Mouse (Mus musculus) forebrain, embryonic 11.5 days (tissue): Measurements from ENCODE around the gene Aif1. TPM values are rescaled to one million over a fixed set of nuclear protein-coding genes. Genes with fewer than 3 reads are reported as not detected.

Experiments
- ATAC-seq: fragments of 200-750 bp; cut with Nextera tagmentation; replicated peaks from 2 replicates; pipeline ENCODE4 v1.8.0; 2017; ENCODE audit warnings: moderate TSS enrichment; ENCODE audit not compliant: low FRiP score
- DNase-seq: peaks from one replicate; pipeline ENCODE4 v3.0.0-alpha.2; 2017; ENCODE audit warnings: low spot score
- H3K27ac ChIP-seq: fragments of 300-500 bp; sonication (generic); 2 replicates; pipeline ENCODE4 v1.5.1; 2014; ENCODE audit warnings: low read depth, low read length
- H3K27me3 ChIP-seq: fragments of 300-500 bp; sonication (generic); 2 replicates; pipeline ENCODE4 v1.6.1; 2014; ENCODE audit warnings: mild to moderate bottlenecking, low read length, mixed read lengths; ENCODE audit not compliant: control insufficient read depth, insufficient read depth
- H3K36me3 ChIP-seq: fragments of 300-500 bp; sonication (generic); 2 replicates; pipeline ENCODE4 v1.6.1; 2014; ENCODE audit warnings: mild to moderate bottlenecking, low read length, moderate library complexity, mixed read lengths; ENCODE audit not compliant: control insufficient read depth, insufficient read depth
- H3K4me1 ChIP-seq: fragments of 300-500 bp; sonication (generic); replicated peaks from 2 replicates; pipeline ENCODE4 v1.6.1; 2014; ENCODE audit warnings: low read length, mixed read lengths; ENCODE audit not compliant: control insufficient read depth, insufficient read depth
- H3K4me2 ChIP-seq: fragments of 300-500 bp; sonication (generic); 2 replicates; pipeline ENCODE4 v1.6.1; 2014; ENCODE audit warnings: low read depth, mild to moderate bottlenecking, low read length, moderate library complexity, mixed read lengths; ENCODE audit not compliant: severe bottlenecking
- H3K4me3 ChIP-seq: fragments of 300-500 bp; sonication (generic); 2 replicates; pipeline ENCODE4 v1.5.1; 2014; ENCODE audit warnings: low read depth, low read length
- H3K9ac ChIP-seq: fragments of 300-500 bp; sonication (generic); 2 replicates; pipeline ENCODE4 v1.6.1; 2014; ENCODE audit warnings: low read length
- H3K9me3 ChIP-seq: fragments of 300-500 bp; sonication (generic); 2 replicates; pipeline ENCODE4 v1.6.1; 2016; ENCODE audit warnings: low read length, mixed read lengths; ENCODE audit not compliant: control insufficient read depth
- WGBS: fragments of 180-500 bp; shearing (Covaris S2); extraction: QIAGEN DNeasy Blood & Tissue Kit; methylation state at CpG from one replicate; pipeline ENCODE4 v1.1.7; 2014; 5-methylcytosine and 5-hydroxymethylcytosine counted together
- polyA plus RNA-seq: library from polyadenylated mRNA; unstranded; fragments of >200 nt; fragmentation: Nextera tagmentation; extraction: Ambion mirVana; gene quantifications from 2 replicates; pipeline ENCODE4 v1.2.1, GENCODE M21; 2014

Gene Aif1
- polyA plus RNA-seq, 1 experiment from 2014 or later, result 3.5 TPM

DNA sequence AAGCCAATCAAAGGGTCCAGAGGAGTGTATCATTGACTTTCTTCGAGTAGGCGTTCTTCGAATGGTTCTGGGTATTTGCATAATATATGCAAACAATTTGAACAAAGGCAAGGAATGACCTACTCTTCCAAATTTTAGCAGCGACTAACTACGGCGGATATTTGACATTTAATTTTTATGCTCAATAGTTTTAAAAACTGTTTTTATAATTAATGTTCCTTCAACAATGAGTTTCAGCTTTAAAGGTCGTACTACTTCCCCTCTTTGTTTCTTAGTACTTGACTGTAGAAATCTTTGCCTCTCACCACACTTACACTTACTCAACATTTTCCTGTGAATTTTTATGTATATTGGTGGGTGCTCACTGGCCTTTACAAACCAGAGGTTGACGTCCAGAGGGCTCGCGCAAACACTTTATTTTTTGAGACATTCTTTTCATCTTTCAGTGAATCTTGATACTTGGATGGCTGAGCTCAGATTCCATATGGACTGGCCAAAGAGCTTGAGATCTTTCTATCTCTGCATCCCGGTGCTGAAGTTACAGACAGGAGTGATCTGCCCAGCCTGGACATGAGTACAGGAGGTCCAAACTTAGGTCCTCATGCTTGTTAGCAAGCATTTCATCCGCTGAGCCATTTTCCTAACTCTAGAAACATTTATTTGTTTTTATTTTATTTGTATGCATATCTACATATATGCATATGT is 10.3 kb downstream of the Aif1 start:
- Histone ChIP-seq H3K4me1 (peaks cover 9% of the 10 kb centered on the region), H3K27ac (peak overlapping the region; percentile 95), H3K27me3 (no peaks in the 10 kb centered on the region), H3K4me2 (peak overlapping the region; percentile 67), H3K9ac (peak overlapping the region; percentile 69), H3K4me3 (peak overlapping the region; percentile 100), H3K36me3 (peaks cover 14% of the 10 kb centered on the region), H3K9me3 (no peaks in the 10 kb centered on the region)
- peak; percentile 85 for ATAC-seq
- 25% methylated on average over 12 of the region's 12 CpGs for WGBS
- DNase-seq, result no peak

DNA sequence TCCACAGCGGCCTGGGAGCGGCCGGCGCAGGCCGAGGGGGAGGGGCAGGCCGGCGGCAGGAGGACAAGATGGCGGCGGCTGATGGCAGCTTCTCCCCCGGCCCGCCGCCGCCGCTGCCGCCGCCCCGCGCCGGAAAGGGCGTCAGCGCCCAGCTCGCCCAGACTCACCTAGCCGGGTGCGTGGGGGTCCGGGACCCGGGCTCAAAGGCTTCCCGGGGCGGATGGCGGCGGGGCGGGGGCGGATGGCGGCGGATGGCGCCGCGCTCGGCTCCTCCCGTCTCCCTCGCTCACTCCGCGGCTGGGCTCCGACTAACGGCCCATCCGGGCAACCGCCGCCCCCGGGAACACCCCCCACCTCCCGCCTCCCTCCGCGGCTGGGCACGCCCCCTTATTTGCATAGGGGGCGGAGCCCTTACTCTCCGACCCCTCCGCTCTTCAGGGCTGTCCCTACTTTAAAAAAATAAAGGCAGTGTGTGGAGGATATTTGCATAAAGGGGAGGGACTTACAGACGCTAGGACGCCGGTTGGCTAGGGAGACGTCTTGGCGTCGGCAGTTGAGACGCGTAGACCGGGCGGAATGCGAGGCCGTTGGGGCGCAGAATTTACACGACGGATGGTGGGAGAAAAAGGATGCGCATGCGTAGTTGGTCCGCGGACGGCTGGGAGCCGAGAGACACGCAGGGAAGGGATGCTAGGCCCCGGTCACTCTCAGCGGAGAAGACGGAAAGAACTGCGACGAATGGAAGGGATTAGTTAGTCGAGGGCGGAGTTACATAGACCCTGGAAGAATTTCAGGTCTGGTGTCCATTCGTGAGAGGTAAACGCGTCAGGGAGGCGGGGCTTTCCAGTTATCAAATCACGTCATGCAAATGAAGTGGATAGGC is 11.1 kb downstream of the Aif1 start, which contains the start of gene Prrc2a:
Prrc2a (minus strand) TSS at position 330 of the 883 bp plus-strand sequence.
- Histone ChIP-seq H3K9ac (peak within 1 kb of the TSS; percentile 100), H3K27ac (peak within 1 kb of the TSS; percentile 95), H3K27me3 (no peaks in the 10 kb centered on the region), H3K4me1 (peaks cover 9% of the 10 kb centered on the region), H3K4me2 (peak within 1 kb of the TSS; percentile 93), H3K36me3 (peaks cover 21% of the 10 kb centered on the region), H3K4me3 (peak within 1 kb of the TSS; percentile 100), H3K9me3 (no peaks in the 10 kb centered on the region)
- 1% methylated on average over 74 of the region's 89 CpGs for WGBS
- peak; percentile 94 for ATAC-seq
- peak; percentile 98 for DNase-seq

DNA sequence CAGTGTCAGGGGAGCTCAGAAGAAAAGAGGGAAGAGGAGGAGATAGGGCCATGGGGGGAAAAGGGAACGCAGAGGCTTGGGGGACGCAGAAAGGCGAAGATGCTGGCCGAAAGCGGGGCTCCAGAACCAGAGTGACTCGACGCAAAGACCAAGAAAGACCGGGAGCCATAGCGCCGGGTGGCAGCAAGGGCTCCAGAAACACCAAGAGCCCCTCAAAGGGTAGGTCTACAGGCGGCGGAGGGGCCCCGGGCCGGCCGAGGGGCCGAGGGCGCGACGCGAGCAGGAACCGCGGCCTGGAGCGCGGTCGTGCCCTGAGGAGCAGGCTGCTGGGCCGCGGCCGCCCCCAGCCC is 11.7 kb downstream of the Aif1 start:
- Histone ChIP-seq H3K36me3 (peaks cover 27% of the 10 kb centered on the region), H3K27ac (peak overlapping the region; percentile 95), H3K4me1 (peaks cover 9% of the 10 kb centered on the region), H3K27me3 (no peaks in the 10 kb centered on the region), H3K4me3 (peak overlapping the region; percentile 100), H3K9me3 (no peaks in the 10 kb centered on the region), H3K9ac (peak overlapping the region; percentile 100), H3K4me2 (peak overlapping the region; percentile 93)
- no peak for DNase-seq
- no peak for ATAC-seq
- WGBS, result 0% methylated on average over 26 of the region's 28 CpGs

DNA sequence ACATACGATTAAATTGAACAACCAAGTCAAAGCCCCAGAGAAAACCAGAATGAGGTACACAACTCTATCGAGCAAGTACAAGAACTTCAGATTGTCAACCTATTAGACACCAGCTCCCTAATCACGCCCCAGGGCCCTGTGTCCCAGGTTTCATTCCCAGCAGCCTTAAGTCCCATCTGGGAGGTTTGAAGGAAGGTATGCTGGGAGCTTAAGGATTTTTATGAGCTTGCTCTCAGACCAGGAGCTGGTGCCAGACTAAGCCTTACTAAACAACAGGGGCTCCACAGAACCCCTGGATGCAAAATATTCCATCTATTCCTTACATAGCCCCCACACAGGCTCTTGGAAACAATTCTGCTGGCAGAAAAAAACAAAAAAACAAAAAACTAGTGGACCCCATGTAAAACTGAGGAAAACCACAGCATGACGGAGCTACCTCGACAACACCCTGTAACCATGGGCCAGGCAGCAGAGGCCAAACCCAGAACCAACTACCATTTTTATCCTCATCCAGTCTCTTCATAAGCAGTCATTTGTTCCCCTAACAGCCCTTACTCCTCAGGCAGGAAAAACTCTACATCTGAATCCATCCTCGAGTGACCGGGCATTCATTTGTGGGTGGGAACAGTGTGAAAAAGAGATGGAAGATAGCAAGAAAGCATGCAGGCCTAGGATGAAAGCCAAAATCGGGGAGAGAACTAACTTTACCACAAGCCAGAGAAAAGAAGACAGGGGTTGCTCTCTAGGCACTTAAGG is 12.4 kb downstream of the Aif1 start:
- WGBS, result 20% methylated on average over 8 of the region's 8 CpGs
- Histone ChIP-seq H3K4me1 (peaks cover 9% of the 10 kb centered on the region), H3K9ac (peak overlapping the region; percentile 100), H3K27me3 (no peaks in the 10 kb centered on the region), H3K4me2 (peak overlapping the region; percentile 93), H3K4me3 (peak overlapping the region; percentile 100), H3K27ac (peak overlapping the region; percentile 95), H3K36me3 (peaks cover 31% of the 10 kb centered on the region), H3K9me3 (no peaks in the 10 kb centered on the region)
- ATAC-seq, result no peak
- no peak for DNase-seq

DNA sequence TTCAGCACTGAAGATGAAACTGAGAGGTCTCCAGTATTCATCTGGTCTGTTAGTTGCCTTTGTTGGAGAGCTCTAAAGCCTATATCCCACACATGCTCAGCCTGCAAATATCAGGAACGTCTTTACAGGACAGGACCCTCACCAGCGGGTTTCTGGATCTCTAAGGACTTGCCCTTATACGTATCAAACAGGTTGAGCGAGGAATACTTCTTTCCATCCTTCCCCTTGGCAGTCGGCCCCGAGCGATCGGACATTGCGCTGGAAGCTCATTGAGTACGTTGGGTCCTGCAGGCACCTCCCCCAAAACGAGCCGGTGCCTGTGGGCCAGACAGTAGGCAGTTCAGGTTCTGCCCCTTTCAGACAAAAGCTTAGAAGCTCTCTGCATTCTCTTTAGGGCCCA is 13.1 kb downstream of the Aif1 start:
- Histone ChIP-seq H3K4me1 (peaks cover 9% of the 10 kb centered on the region), H3K9ac (peak overlapping the region; percentile 100), H3K4me3 (peak overlapping the region; percentile 100), H3K27ac (no peak overlapping the region), H3K4me2 (peak overlapping the region; percentile 93), H3K9me3 (no peaks in the 10 kb centered on the region), H3K27me3 (no peaks in the 10 kb centered on the region), H3K36me3 (peaks cover 38% of the 10 kb centered on the region)
- ATAC-seq, result no peak
- WGBS, result 66% methylated on average over 12 of the region's 12 CpGs
- peak; percentile 53 for DNase-seq

DNA sequence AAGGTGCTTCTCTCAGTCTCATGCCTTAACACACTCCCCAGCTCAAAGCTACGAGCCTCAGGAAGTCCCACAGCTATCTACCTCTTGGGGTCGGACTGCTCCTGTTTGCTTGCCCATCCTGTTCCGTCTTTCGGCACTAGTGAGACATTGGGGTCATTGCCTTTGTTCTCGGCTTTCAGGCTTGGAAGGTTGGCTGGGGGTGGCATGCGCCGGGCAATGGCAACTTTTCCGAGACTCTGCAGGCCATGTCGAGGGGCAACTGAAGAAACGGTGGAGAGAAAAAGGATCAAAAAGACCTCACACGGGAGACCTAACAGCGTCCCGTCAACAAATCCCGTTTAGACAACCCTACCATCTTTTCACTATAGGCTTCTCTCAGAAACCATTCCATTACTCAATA is 13.7 kb downstream of the Aif1 start:
- H3K9me3 ChIP-seq, result no peaks in the 10 kb centered on the region
- peak overlapping the region; percentile 93; the same call in 1 of the 2 replicates for H3K4me2 ChIP-seq
- no peaks in the 10 kb centered on the region for H3K27me3 ChIP-seq
- no peak for ATAC-seq
- H3K27ac ChIP-seq, result no peak overlapping the region
- peaks cover 44% of the 10 kb centered on the region for H3K36me3 ChIP-seq
- no peak overlapping the region for H3K4me3 ChIP-seq
- H3K9ac ChIP-seq, result no peak overlapping the region
- DNase-seq, result no peak
- 84% methylated on average over 14 of the region's 14 CpGs for WGBS
- H3K4me1 ChIP-seq, result peaks cover 9% of the 10 kb centered on the region

DNA sequence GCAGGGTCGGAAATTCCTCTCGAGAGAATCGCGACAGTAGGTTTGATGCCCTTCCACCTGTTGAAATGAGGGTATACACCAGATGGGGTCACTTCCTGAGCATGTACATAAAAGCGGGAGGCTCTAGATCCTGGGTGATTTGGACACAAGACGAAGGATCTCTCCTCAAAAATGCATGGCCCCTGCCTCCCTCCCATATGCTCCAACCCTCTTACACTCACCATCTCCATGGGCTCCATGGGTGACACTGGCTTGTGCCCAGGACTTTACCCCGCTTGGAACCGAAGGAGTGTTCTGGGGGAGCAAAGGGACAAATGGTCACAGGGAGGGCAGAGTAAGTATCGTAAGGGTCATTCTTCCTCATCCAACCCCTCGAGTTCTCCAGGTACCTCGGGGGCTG is 14.4 kb downstream of the Aif1 start:
- WGBS, result 93% methylated on average over 11 of the region's 11 CpGs
- ATAC-seq (no peak), DNase-seq (no peak)
- H3K4me2 ChIP-seq, result no peak overlapping the region
- H3K4me3 ChIP-seq, result no peak overlapping the region
- H3K4me1 ChIP-seq, result peaks cover 9% of the 10 kb centered on the region
- H3K9me3 ChIP-seq, result no peaks in the 10 kb centered on the region
- H3K36me3 ChIP-seq, result peaks cover 48% of the 10 kb centered on the region
- H3K9ac ChIP-seq, result no peak overlapping the region
- H3K27me3 ChIP-seq, result no peaks in the 10 kb centered on the region
- H3K27ac ChIP-seq, result no peak overlapping the region

DNA sequence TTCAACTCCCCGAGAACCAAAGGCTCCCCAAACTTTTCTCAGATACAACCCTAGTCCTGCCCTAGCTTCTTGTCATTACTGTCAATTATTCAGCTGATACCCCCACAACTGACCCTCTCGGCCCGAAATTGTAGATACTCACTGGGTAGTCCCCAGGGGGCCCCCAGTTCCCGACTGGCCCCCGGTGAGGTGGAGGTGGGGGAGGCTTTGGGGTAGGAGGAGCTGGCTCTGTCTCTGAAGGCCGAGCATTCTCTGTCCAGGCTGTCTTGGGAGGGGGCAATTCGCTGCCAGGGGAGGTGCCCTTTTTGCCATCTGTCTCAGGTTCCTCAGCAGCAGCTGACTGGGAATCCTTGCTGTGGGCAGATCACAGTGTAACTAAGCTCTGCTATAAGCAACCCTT is 16.2 kb downstream of the Aif1 start:
- no peak overlapping the region for H3K4me3 ChIP-seq
- DNase-seq (no peak), ATAC-seq (no peak)
- no peak overlapping the region for H3K27ac ChIP-seq
- H3K27me3 ChIP-seq, result no peaks in the 10 kb centered on the region
- H3K9me3 ChIP-seq, result no peaks in the 10 kb centered on the region
- H3K9ac ChIP-seq, result no peak overlapping the region
- H3K4me1 ChIP-seq, result peaks cover 6% of the 10 kb centered on the region
- whole genome bisulfite sequencing, result 89% methylated on average over 7 of the region's 7 CpGs
- no peak overlapping the region for H3K4me2 ChIP-seq
- H3K36me3 ChIP-seq, result peaks cover 63% of the 10 kb centered on the region
